Mouse (Mus musculus): ENCODE measurements around the gene Chrm1. TPM values are rescaled to one million over a fixed set of nuclear protein-coding genes. Genes with fewer than 3 reads are reported as not detected.

Chrm1 gene
- 2.4 and 2.8 TPM in 2 replicates for polyA plus RNA-seq (2012; rRNA removed)

GRCm38 (mm10) chr19:8663360-8663839 is at the start of gene Chrm1:
Gene Chrm1 (plus strand): TSS chr19:8663789.

GRCm38 (mm10) chr19:8617904-8618303 is 45.7 kb upstream of the Chrm1 start, which contains the start of gene Slc22a6:
Gene Slc22a6 (plus strand): TSS chr19:8618039.

GRCm38 (mm10) chr19:8722907-8723573 is 59.5 kb downstream of the Chrm1 start, which contains the start of gene Slc3a2:
Gene Slc3a2 (minus strand): TSS chr19:8723369.

Other genes with a start within 250 kb of the Chrm1 start
- not detected in 2 replicates for gene Slc22a8, start 72.5 kb upstream of the Chrm1 start, polyA plus RNA-seq (2012; rRNA removed)
- not detected in 2 replicates for gene Slc22a6, start 45.8 kb upstream of the Chrm1 start, polyA plus RNA-seq (2012; rRNA removed)
- 59.0 and 70.9 TPM in 2 replicates for gene Slc3a2, start 59.6 kb downstream of the Chrm1 start, polyA plus RNA-seq (2012; rRNA removed)
- 13.9 and 17.6 TPM in 2 replicates for gene Wdr74, start 72.0 kb downstream of the Chrm1 start, polyA plus RNA-seq (2012; rRNA removed)
- gene 1700092M07Rik, start 76.9 kb downstream of the Chrm1 start, polyA plus RNA-seq (2012; rRNA removed) = not detected in 2 replicates
- 28.6 and 29.7 TPM in 2 replicates for gene Stx5a, start 77.6 kb downstream of the Chrm1 start, polyA plus RNA-seq (2012; rRNA removed)
- 24.7 and 38.5 TPM in 2 replicates for gene Nxf1, start 93.3 kb downstream of the Chrm1 start, polyA plus RNA-seq (2012; rRNA removed)
- gene Tmem223, start 107.2 kb downstream of the Chrm1 start, polyA plus RNA-seq (2012; rRNA removed) = 107 and 138 TPM in 2 replicates
- gene Tmem179b, start 110.7 kb downstream of the Chrm1 start, polyA plus RNA-seq (2012; rRNA removed) = 63.5 and 70.7 TPM in 2 replicates
- 5.5 and 9.3 TPM in 2 replicates for gene Taf6l, start 122.6 kb downstream of the Chrm1 start, polyA plus RNA-seq (2012; rRNA removed)
- gene Polr2g, start 134.8 kb downstream of the Chrm1 start, polyA plus RNA-seq (2012; rRNA removed) = 9.7 and 10.4 TPM in 2 replicates
- 0.48 and 0.78 TPM in 2 replicates for gene Zbtb3, start 138.8 kb downstream of the Chrm1 start, polyA plus RNA-seq (2012; rRNA removed)
- 1.4 and 2.1 TPM in 2 replicates for gene Ttc9c, start 155.5 kb downstream of the Chrm1 start, polyA plus RNA-seq (2012; rRNA removed)
- 4.1 and 4.8 TPM in 2 replicates for gene Hnrnpul2, start 156.2 kb downstream of the Chrm1 start, polyA plus RNA-seq (2012; rRNA removed)
- gene AC129217.1, start 166.0 kb downstream of the Chrm1 start, polyA plus RNA-seq (2012; rRNA removed) = 0.61 TPM in 1 of 2 replicates, not detected in the other
- gene Bscl2, start 173.7 kb downstream of the Chrm1 start, polyA plus RNA-seq (2012; rRNA removed) = 102 and 130 TPM in 2 replicates
- gene Gng3, start 175.4 kb downstream of the Chrm1 start, polyA plus RNA-seq (2012; rRNA removed) = 0.41 and 0.42 TPM in 2 replicates
- gene Lrrn4cl, start 187.0 kb downstream of the Chrm1 start, polyA plus RNA-seq (2012; rRNA removed) = 1.0 and 1.1 TPM in 2 replicates
- 92.0 and 115 TPM in 2 replicates for gene Ubxn1, start 207.7 kb downstream of the Chrm1 start, polyA plus RNA-seq (2012; rRNA removed)
- 7.5 and 9.7 TPM in 2 replicates for gene Uqcc3, start 217.1 kb downstream of the Chrm1 start, polyA plus RNA-seq (2012; rRNA removed)
- gene Lbhd1, start 219.9 kb downstream of the Chrm1 start, polyA plus RNA-seq (2012; rRNA removed) = 0.36 and 0.58 TPM in 2 replicates
- gene Gm49403, start 220.1 kb downstream of the Chrm1 start, polyA plus RNA-seq (2012; rRNA removed) = not detected in 2 replicates
- gene 1810009A15Rik, start 225.1 kb downstream of the Chrm1 start, polyA plus RNA-seq (2012; rRNA removed) = 2.3 and 2.6 TPM in 2 replicates
- 0.21 TPM in 1 of 2 replicates, not detected in the other for gene Gm49416, start 225.1 kb downstream of the Chrm1 start, polyA plus RNA-seq (2012; rRNA removed)
- gene Ints5, start 229.2 kb downstream of the Chrm1 start, polyA plus RNA-seq (2012; rRNA removed) = 12.8 and 15.7 TPM in 2 replicates
- 23.0 and 34.6 TPM in 2 replicates for gene Ganab, start 234.3 kb downstream of the Chrm1 start, polyA plus RNA-seq (2012; rRNA removed)

All from stomach, adult 2 months (tissue).